Mouse (Mus musculus): Measurements from ENCODE around the gene Rbmx. TPM values are rescaled to one million over a fixed set of nuclear protein-coding genes. Genes with fewer than 3 reads are reported as not detected.

Rbmx gene
- total RNA-seq (2014; rRNA removed) (12.4 and 14.6 TPM in 2 replicates), polyA plus RNA-seq (2012; rRNA removed) (4.9 and 6.2 TPM in 2 replicates)

DNA sequence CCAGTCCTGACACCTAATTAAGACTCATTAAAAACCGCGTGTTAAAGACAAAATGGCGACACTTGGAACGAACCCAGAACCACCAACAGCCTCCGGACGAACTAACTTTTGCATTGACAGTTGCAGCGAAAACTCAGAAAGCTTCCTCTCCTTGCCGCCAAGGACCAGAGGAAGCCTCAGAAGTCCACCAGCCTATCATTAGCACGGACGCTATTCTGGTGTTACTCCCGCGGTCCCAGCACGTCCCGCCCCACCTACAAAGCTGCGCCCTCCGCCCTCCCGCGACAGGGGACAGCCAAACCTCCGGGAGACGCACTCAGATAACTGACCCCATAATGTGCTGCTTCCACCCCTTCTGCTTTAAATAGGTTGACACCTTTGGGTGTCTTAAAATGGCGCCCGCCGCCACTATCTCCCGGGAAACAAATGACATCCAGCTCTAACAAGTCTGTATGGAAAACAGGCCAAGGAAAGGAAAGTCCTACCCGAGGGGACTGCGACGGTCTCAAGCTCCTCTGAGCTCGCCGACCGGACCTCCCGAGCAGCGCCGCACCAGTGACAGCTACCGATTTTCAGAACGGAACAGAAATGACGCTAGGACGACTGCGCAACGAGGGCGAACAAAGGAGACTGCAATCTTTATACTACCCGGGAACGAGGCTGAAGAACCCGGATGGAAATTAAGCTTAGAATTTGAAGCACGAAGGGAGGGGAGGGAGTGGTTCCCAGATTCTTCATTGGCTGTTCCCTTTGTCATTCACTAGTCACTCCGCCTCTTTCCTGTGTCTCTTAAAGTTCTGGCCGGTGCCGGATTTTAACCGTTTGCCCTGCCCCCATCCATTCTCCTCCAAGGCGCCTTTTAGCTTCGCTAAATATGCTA is at the start of gene Rbmx:
Gene Rbmx, minus strand, starts transcription at position 670 of the 880 bp plus-strand sequence.
- under 1% methylated on average over 50 of the region's 50 CpGs for WGBS

DNA sequence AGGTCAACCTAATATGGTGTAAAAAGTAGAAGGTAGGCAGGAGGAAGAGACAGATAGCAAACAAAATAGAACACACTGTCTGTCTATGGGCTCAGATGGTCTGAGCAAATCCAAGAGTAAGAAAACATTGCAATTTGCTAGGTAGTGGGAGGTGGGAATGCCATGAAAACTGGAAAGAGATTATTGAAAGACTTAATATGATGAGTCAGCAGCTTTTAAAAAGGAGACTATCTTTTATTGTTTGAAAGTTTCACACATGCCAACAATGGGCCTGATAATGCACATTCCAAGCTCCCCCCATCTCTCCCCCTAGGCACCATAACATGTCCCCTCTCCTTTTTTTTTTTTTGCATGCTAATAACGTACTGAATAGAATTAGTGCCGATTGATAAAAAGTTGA is 41.1 kb upstream of the Rbmx start:
- no peaks in the 10 kb centered on the region for H3K4me1 ChIP-seq (ENCODE audit: control insufficient read depth, insufficient read depth, low read length)
- H3K27ac ChIP-seq (replicated peaks; ENCODE audit: insufficient read depth, low read depth, low read length): no peak overlapping the region
- TF ChIP-seq POLR2A (IDR thresholded peaks at IDR 0.05; ENCODE audit: extremely low read depth, insufficient read depth, low read length) (no peak), CTCF (IDR thresholded peaks at IDR 0.05; ENCODE audit: low read depth, low read length) (no peak)
- 73% methylated on average over 2 of the region's 2 CpGs for WGBS
- H3K4me3 ChIP-seq (ENCODE audit: insufficient read depth, low read depth, low read length): no peak overlapping the region
- H3K36me3 ChIP-seq (ENCODE audit: control insufficient read depth, insufficient read depth, low read length): no peaks in the 10 kb centered on the region
- no peaks in the 10 kb centered on the region for H3K79me2 ChIP-seq (ENCODE audit: control insufficient read depth, insufficient read depth, low read length)
- no peak overlapping the region for H3K9ac ChIP-seq (ENCODE audit: low read depth, low read length)
- DNase-seq (ENCODE audit: extremely low read depth, low read depth, low spot score): no peak
- H3K27me3 ChIP-seq (ENCODE audit: control insufficient read depth, insufficient read depth, low read length): no peaks in the 10 kb centered on the region

More for the DNA sequence above, at the start of gene Rbmx:
- TF ChIP-seq POLR2A (IDR thresholded peaks at IDR 0.05; ENCODE audit: extremely low read depth, insufficient read depth, low read length) (peak; percentile 47; the same call in 1 of the 2 replicates), CTCF (IDR thresholded peaks at IDR 0.05; ENCODE audit: low read depth, low read length) (no peak)
- peak within 1 kb of the TSS; percentile 93 for H3K4me3 ChIP-seq (ENCODE audit: insufficient read depth, low read depth, low read length)
- H3K9ac ChIP-seq (ENCODE audit: low read depth, low read length): peak within 1 kb of the TSS; percentile 89
- H3K27me3 ChIP-seq (ENCODE audit: control insufficient read depth, insufficient read depth, low read length): no peaks in the 10 kb centered on the region
- peak; percentile 93 for DNase-seq (ENCODE audit: extremely low read depth, low read depth, low spot score)
- H3K4me1 ChIP-seq (ENCODE audit: control insufficient read depth, insufficient read depth, low read length): no peaks in the 10 kb centered on the region
- H3K27ac ChIP-seq (replicated peaks; ENCODE audit: insufficient read depth, low read depth, low read length): peak within 1 kb of the TSS; percentile 96
- no peaks in the 10 kb centered on the region for H3K79me2 ChIP-seq (ENCODE audit: control insufficient read depth, insufficient read depth, low read length)
- H3K36me3 ChIP-seq (ENCODE audit: control insufficient read depth, insufficient read depth, low read length): peaks cover 21% of the 10 kb centered on the region

DNA sequence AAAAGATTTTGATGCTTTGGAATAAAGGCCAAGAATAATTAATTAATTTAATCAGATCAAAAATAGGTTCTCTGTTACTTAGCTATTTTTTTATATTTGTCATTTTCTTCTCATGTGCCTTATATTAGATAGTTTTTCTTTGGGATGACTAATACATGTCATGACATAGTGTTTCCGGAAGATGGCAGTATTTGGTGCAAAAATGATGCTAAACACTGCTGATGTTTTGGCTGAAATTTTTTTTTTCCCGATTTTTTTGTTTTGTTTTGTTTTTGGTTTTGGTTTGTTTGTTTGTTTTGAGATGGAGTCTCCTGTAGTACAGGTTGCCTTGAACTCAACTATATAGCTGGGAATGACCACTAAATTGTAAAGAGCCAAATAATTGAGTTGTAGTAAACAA is 38.8 kb upstream of the Rbmx start:
- Histone ChIP-seq H3K4me3 (ENCODE audit: insufficient read depth, low read depth, low read length) (no peak overlapping the region), H3K36me3 (ENCODE audit: control insufficient read depth, insufficient read depth, low read length) (no peaks in the 10 kb centered on the region), H3K79me2 (ENCODE audit: control insufficient read depth, insufficient read depth, low read length) (no peaks in the 10 kb centered on the region), H3K9ac (ENCODE audit: low read depth, low read length) (no peak overlapping the region), H3K4me1 (ENCODE audit: control insufficient read depth, insufficient read depth, low read length) (no peaks in the 10 kb centered on the region), H3K27ac (replicated peaks; ENCODE audit: insufficient read depth, low read depth, low read length) (no peak overlapping the region), H3K27me3 (ENCODE audit: control insufficient read depth, insufficient read depth, low read length) (no peaks in the 10 kb centered on the region)
- DNase-seq (ENCODE audit: extremely low read depth, low read depth, low spot score): peak; percentile 5
- TF ChIP-seq CTCF (IDR thresholded peaks at IDR 0.05; ENCODE audit: low read depth, low read length) (no peak; the same call in 1 of the 2 replicates), POLR2A (IDR thresholded peaks at IDR 0.05; ENCODE audit: extremely low read depth, insufficient read depth, low read length) (no peak)
- WGBS: 5% methylated on average over 2 of the region's 2 CpGs

DNA sequence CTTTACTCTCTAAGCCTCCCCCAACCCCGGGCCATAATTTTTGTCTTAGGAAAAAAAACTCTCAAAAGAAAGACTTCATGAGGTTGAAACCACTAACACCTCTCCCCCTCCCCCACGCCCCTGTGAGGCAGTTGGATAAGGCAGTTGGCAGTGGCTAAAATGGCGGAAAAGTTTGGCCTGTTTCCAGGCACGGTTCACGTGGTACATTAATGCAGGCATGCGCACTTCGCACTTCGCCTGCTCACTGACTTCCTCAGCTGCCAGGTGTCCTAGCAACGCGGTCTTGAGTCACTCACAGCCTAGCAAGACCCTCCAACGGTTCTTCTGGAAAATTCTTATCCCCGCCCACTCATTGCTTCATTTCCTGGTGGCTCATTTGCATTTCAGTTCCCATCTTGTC is 15.9 kb upstream of the Rbmx start, which contains the start of gene Gm364:
Gene Gm364, plus strand, starts transcription at position 386 of the 400 bp plus-strand sequence.
- TF ChIP-seq CTCF (IDR thresholded peaks at IDR 0.05; ENCODE audit: low read depth, low read length) (no peak), POLR2A (IDR thresholded peaks at IDR 0.05; ENCODE audit: extremely low read depth, insufficient read depth, low read length) (no peak)
- WGBS: 93% methylated on average over 12 of the region's 12 CpGs
- Histone ChIP-seq H3K79me2 (ENCODE audit: control insufficient read depth, insufficient read depth, low read length) (no peaks in the 10 kb centered on the region), H3K36me3 (ENCODE audit: control insufficient read depth, insufficient read depth, low read length) (no peaks in the 10 kb centered on the region), H3K4me3 (ENCODE audit: insufficient read depth, low read depth, low read length) (no peak within 1 kb of the TSS), H3K27ac (replicated peaks; ENCODE audit: insufficient read depth, low read depth, low read length) (no peak within 1 kb of the TSS), H3K27me3 (ENCODE audit: control insufficient read depth, insufficient read depth, low read length) (no peaks in the 10 kb centered on the region), H3K9ac (ENCODE audit: low read depth, low read length) (no peak within 1 kb of the TSS), H3K4me1 (ENCODE audit: control insufficient read depth, insufficient read depth, low read length) (no peaks in the 10 kb centered on the region)
- DNase-seq (ENCODE audit: extremely low read depth, low read depth, low spot score): no peak

DNA sequence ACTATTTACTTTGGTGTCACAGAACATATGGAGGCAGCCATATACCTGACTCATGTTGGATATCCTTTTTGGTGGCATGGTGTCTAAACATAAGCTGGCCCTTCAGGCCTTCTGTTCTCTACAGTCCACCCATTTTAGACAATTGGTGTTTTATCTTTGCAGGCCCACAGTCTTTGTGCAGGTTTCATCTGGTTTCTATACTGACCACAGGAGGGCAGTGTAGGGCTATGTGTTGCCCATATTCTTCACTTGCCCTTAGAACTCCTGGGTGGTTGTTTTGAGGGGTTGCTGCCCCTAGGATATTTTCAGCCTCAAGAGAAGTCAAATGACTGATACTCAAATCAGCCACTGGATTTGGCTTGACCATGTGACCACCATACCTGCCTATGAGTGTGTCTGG is 10.8 kb upstream of the Rbmx start:
- TF ChIP-seq CTCF (IDR thresholded peaks at IDR 0.05; ENCODE audit: low read depth, low read length): no peak
- no peak for TF ChIP-seq POLR2A (IDR thresholded peaks at IDR 0.05; ENCODE audit: extremely low read depth, insufficient read depth, low read length)
- Histone ChIP-seq H3K27me3 (ENCODE audit: control insufficient read depth, insufficient read depth, low read length) (no peaks in the 10 kb centered on the region), H3K4me1 (ENCODE audit: control insufficient read depth, insufficient read depth, low read length) (no peaks in the 10 kb centered on the region), H3K4me3 (ENCODE audit: insufficient read depth, low read depth, low read length) (no peak overlapping the region), H3K79me2 (ENCODE audit: control insufficient read depth, insufficient read depth, low read length) (no peaks in the 10 kb centered on the region), H3K36me3 (ENCODE audit: control insufficient read depth, insufficient read depth, low read length) (no peaks in the 10 kb centered on the region), H3K9ac (ENCODE audit: low read depth, low read length) (no peak overlapping the region), H3K27ac (replicated peaks; ENCODE audit: insufficient read depth, low read depth, low read length) (no peak overlapping the region)
- no peak for DNase-seq (ENCODE audit: extremely low read depth, low read depth, low spot score)

DNA sequence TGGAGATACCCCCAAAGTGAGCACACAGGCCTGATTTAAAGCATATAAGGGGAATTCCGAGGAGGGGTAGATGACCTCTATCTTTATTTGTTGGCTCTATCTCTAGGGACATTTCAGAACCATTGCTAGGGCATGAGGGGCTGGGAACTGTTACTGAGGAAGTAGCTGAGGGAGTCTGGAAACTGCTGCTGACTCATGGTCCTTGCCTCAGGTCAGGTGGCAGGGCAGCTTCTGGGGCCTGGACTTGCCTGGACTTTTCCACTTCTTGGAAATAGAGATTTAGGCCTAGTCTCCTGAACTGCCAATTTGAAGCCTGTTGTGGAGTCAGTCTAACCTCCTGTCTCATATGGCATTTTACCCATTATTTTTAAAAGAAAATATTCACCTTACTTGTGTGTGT is 8.6 kb upstream of the Rbmx start:
- Histone ChIP-seq H3K27ac (replicated peaks; ENCODE audit: insufficient read depth, low read depth, low read length) (no peak overlapping the region), H3K4me1 (ENCODE audit: control insufficient read depth, insufficient read depth, low read length) (no peaks in the 10 kb centered on the region), H3K27me3 (ENCODE audit: control insufficient read depth, insufficient read depth, low read length) (no peaks in the 10 kb centered on the region), H3K36me3 (ENCODE audit: control insufficient read depth, insufficient read depth, low read length) (no peaks in the 10 kb centered on the region), H3K9ac (ENCODE audit: low read depth, low read length) (no peak overlapping the region), H3K79me2 (ENCODE audit: control insufficient read depth, insufficient read depth, low read length) (no peaks in the 10 kb centered on the region), H3K4me3 (ENCODE audit: insufficient read depth, low read depth, low read length) (no peak overlapping the region)
- TF ChIP-seq CTCF (IDR thresholded peaks at IDR 0.05; ENCODE audit: low read depth, low read length): no peak
- no peak for TF ChIP-seq POLR2A (IDR thresholded peaks at IDR 0.05; ENCODE audit: extremely low read depth, insufficient read depth, low read length)
- WGBS: 86% methylated on average over 1 of the region's 1 CpGs
- no peak for DNase-seq (ENCODE audit: extremely low read depth, low read depth, low spot score)

Measured in liver, adult 2 months (tissue).